Mouse (Mus musculus) liver, embryonic 16.5 days (tissue): Measurements from ENCODE around the gene Ccm2l. TPM values are rescaled to one million over a fixed set of nuclear protein-coding genes. Genes with fewer than 3 reads are reported as not detected.
A peak's percentile ranks its signal among the peaks of the same experiment; 100 is the strongest.

Experiments
- ATAC-seq: fragments of 200-750 bp; cut with Nextera tagmentation; 2 replicates; pipeline ENCODE4 v1.8.0; 2017; ENCODE audit warnings: low read depth, mild to moderate bottlenecking, moderate number of reproducible peaks, moderate library complexity
- H3K27ac ChIP-seq: fragments of 300-500 bp; sonication (generic); 2 replicates; pipeline ENCODE4 v1.5.1; 2014; ENCODE audit warnings: mild to moderate bottlenecking, low read length
- H3K27me3 ChIP-seq: fragments of 300-500 bp; sonication (generic); 2 replicates; pipeline ENCODE4 v1.6.1; 2014; ENCODE audit warnings: low read depth, low read length, mixed read lengths; ENCODE audit not compliant: control insufficient read depth, insufficient read depth
- H3K36me3 ChIP-seq: fragments of 300-500 bp; sonication (generic); 2 replicates; pipeline ENCODE4 v1.6.1; 2014; ENCODE audit warnings: mild to moderate bottlenecking; ENCODE audit not compliant: control insufficient read depth, insufficient read depth
- H3K4me1 ChIP-seq: fragments of 300-500 bp; sonication (generic); 2 replicates; pipeline ENCODE4 v1.6.1; 2014; ENCODE audit warnings: low read depth, low read length, mixed read lengths; ENCODE audit not compliant: control insufficient read depth
- H3K4me2 ChIP-seq: fragments of 300-500 bp; sonication (generic); 2 replicates; pipeline ENCODE4 v1.6.1; 2014; ENCODE audit warnings: low read depth, low read length, mixed read lengths
- H3K4me3 ChIP-seq: fragments of 300-500 bp; sonication (generic); 2 replicates; pipeline ENCODE4 v1.5.1; 2014; ENCODE audit warnings: low read depth, mild to moderate bottlenecking, low read length
- H3K9ac ChIP-seq: fragments of 300-500 bp; sonication (generic); 2 replicates; pipeline ENCODE4 v1.6.1; 2014; ENCODE audit warnings: low read depth, low read length
- H3K9me3 ChIP-seq: fragments of 300-500 bp; sonication (generic); replicated peaks from 2 replicates; pipeline ENCODE4 v1.6.1; 2016; ENCODE audit warnings: low read length; ENCODE audit not compliant: control insufficient read depth
- WGBS: fragments of 180-500 bp; shearing (Covaris S2); extraction: QIAGEN DNeasy Blood & Tissue Kit; methylation state at CpG from one replicate; pipeline ENCODE4 v1.1.7; 2014; ENCODE audit not compliant: insufficient replicate concordance; 5-methylcytosine and 5-hydroxymethylcytosine counted together
- polyA plus RNA-seq: library from polyadenylated mRNA; unstranded; fragments of >200 nt; fragmentation: Nextera tagmentation; extraction: Ambion mirVana; gene quantifications from 2 replicates; pipeline ENCODE4 v1.2.1, GENCODE M21; 2015

Gene Ccm2l
- 0.37 and 0.52 TPM in 2 replicates for polyA plus RNA-seq

GRCm38 (mm10) chr2:153065747-153066508 is at the start of gene Ccm2l:
Ccm2l (plus strand) TSS chr2:153065955.
- 20% methylated on average over 12 of the region's 12 CpGs for WGBS
- H3K9me3 ChIP-seq = no peaks in the 10 kb centered on the region
- H3K4me2 ChIP-seq = no peak within 1 kb of the TSS
- no peak within 1 kb of the TSS for H3K9ac ChIP-seq
- H3K27ac ChIP-seq = no peak within 1 kb of the TSS; the same call in 1 of the 2 replicates
- no peaks in the 10 kb centered on the region for H3K36me3 ChIP-seq
- H3K4me3 ChIP-seq = no peak within 1 kb of the TSS
- H3K4me1 ChIP-seq = no peaks in the 10 kb centered on the region
- H3K27me3 ChIP-seq = no peaks in the 10 kb centered on the region
- 0 out of 2 replicates have a peak, but pooled peaks have one; percentile 30 for ATAC-seq

- Histone ChIP-seq H3K4me3 (no peak overlapping the region), H3K4me2 (no peak overlapping the region), H3K27ac (no peak overlapping the region), H3K27me3 (peaks cover 3% of the 10 kb centered on the region; the same call in 1 of the 2 replicates), H3K4me1 (peaks cover 8% of the 10 kb centered on the region), H3K9ac (no peak overlapping the region), H3K36me3 (no peaks in the 10 kb centered on the region), H3K9me3 (no peaks in the 10 kb centered on the region)
- 30% methylated on average over 5 of the region's 5 CpGs for WGBS
- ATAC-seq = no peak
These were observed 49.0 kb upstream of the Ccm2l start for GRCm38 (mm10) chr2:153016786-153017185.

DNA sequence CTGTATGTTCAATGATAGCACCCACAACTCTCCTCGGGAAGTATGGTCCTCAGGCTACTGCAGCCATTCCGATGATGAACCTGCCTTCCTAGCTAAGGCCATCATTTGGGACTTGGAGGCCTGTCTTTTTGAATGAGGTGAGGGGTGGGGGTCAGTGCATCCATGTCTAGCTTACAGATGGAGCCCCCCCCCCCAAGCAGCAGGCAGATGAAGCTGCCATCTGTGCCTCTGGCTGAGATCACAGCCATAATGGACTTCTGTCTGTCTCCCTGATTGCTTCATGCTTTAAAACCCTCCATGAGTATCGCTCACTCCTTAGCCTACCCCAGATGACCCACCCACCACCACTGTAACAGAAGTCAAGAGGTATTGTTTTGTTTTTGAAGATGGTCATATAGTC is 46.4 kb upstream of the Ccm2l start:
- WGBS = 58% methylated on average over 3 of the region's 3 CpGs
- ATAC-seq = no peak
- H3K9ac ChIP-seq = no peak overlapping the region

GRCm38 (mm10) chr2:153021163-153021562 is 44.6 kb upstream of the Ccm2l start:
- Histone ChIP-seq H3K27me3 (peaks cover 3% of the 10 kb centered on the region; the same call in 1 of the 2 replicates), H3K9ac (no peak overlapping the region), H3K4me3 (no peak overlapping the region), H3K9me3 (no peaks in the 10 kb centered on the region), H3K4me1 (no peaks in the 10 kb centered on the region), H3K27ac (no peak overlapping the region), H3K4me2 (no peak overlapping the region), H3K36me3 (no peaks in the 10 kb centered on the region)
- 52% methylated on average over 3 of the region's 3 CpGs for WGBS
- no peak for ATAC-seq

More for the DNA sequence above, 46.4 kb upstream of the Ccm2l start:
- no peaks in the 10 kb centered on the region for H3K9me3 ChIP-seq
- no peak overlapping the region for H3K4me3 ChIP-seq
- H3K27ac ChIP-seq = no peak overlapping the region
- H3K36me3 ChIP-seq = no peaks in the 10 kb centered on the region
- peaks cover 3% of the 10 kb centered on the region for H3K4me1 ChIP-seq
- peaks cover 3% of the 10 kb centered on the region; the same call in 1 of the 2 replicates for H3K27me3 ChIP-seq
- no peak overlapping the region for H3K4me2 ChIP-seq

DNA sequence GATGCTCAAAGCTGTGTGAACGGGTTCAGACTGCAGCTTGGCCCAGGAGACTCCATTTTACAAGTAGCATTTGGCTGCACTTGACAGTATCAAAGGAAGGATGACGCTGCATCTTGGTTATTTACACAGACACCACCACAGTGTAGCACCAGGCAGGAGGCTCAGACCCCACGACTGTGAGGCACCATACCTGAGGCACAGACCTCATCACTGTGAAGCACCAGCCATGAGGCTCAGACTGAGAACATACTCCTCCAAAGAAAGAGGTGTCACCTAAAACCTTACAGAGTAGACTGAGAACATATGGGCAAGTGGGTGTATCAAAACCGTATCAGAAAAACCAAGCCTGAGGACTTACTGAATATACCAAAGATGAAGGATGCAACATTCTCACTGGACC is 42.9 kb upstream of the Ccm2l start:
- no peaks in the 10 kb centered on the region; the same call in 1 of the 2 replicates for H3K27me3 ChIP-seq
- 35% methylated on average over 4 of the region's 4 CpGs for WGBS
- ATAC-seq = no peak
- H3K36me3 ChIP-seq = no peaks in the 10 kb centered on the region
- no peaks in the 10 kb centered on the region for H3K9me3 ChIP-seq
- H3K4me3 ChIP-seq = no peak overlapping the region
- no peak overlapping the region for H3K9ac ChIP-seq
- no peaks in the 10 kb centered on the region for H3K4me1 ChIP-seq
- no peak overlapping the region for H3K27ac ChIP-seq
- H3K4me2 ChIP-seq = no peak overlapping the region

- 48% methylated on average over 7 of the region's 7 CpGs for WGBS
- H3K27ac ChIP-seq = no peak overlapping the region
- no peaks in the 10 kb centered on the region for H3K36me3 ChIP-seq
- no peak for ATAC-seq
- no peaks in the 10 kb centered on the region for H3K9me3 ChIP-seq
- no peak overlapping the region for H3K9ac ChIP-seq
- H3K27me3 ChIP-seq = peaks cover 17% of the 10 kb centered on the region
- H3K4me1 ChIP-seq = no peaks in the 10 kb centered on the region
- H3K4me3 ChIP-seq = no peak overlapping the region
- no peak overlapping the region for H3K4me2 ChIP-seq
These were observed 39.7 kb upstream of the Ccm2l start for GRCm38 (mm10) chr2:153026052-153026451.

GRCm38 (mm10) chr2:153027501-153027900 is 38.3 kb upstream of the Ccm2l start:
- H3K4me2 ChIP-seq = no peak overlapping the region
- no peak for ATAC-seq
- H3K4me3 ChIP-seq = no peak overlapping the region
- no peaks in the 10 kb centered on the region for H3K9me3 ChIP-seq
- H3K4me1 ChIP-seq = peaks cover 3% of the 10 kb centered on the region; the same call in 1 of the 2 replicates
- H3K36me3 ChIP-seq = no peaks in the 10 kb centered on the region
- no peak overlapping the region for H3K9ac ChIP-seq
- WGBS = 46% methylated on average over 4 of the region's 4 CpGs
- peaks cover 32% of the 10 kb centered on the region for H3K27me3 ChIP-seq
- H3K27ac ChIP-seq = no peak overlapping the region

GRCm38 (mm10) chr2:153030422-153030821 is 35.3 kb upstream of the Ccm2l start:
- Histone ChIP-seq H3K4me2 (no peak overlapping the region), H3K4me1 (peaks cover 3% of the 10 kb centered on the region; the same call in 1 of the 2 replicates), H3K9me3 (no peaks in the 10 kb centered on the region), H3K4me3 (no peak overlapping the region), H3K36me3 (no peaks in the 10 kb centered on the region), H3K27ac (no peak overlapping the region), H3K27me3 (peaks cover 45% of the 10 kb centered on the region), H3K9ac (no peak overlapping the region)
- 7% methylated on average over 4 of the region's 4 CpGs for WGBS
- ATAC-seq = no peak
